Mouse (Mus musculus): ENCODE results near the gene Rad23a. TPM values are rescaled to one million over a fixed set of nuclear protein-coding genes. Genes with fewer than 3 reads are reported as not detected.
A peak's percentile ranks its signal among the peaks of the same experiment; 100 is the strongest.

The Rad23a gene
- polyA plus RNA-seq (2016; fragmentation: Nextera tagmentation; extraction: Ambion mirVana) = 130 and 137 TPM in 2 replicates

GRCm38 (mm10) chr8:84840248-84840999 is at the start of gene Rad23a:
Gene Rad23a (minus strand): TSS chr8:84840665.
- peak; percentile 93 for DNase-seq (ENCODE audit: extremely low spot score, low spot score)
- Histone ChIP-seq H3K27ac (peak within 1 kb of the TSS; percentile 97), H3K4me3 (peak within 1 kb of the TSS; percentile 71), H3K4me1 (peaks cover 63% of the 10 kb centered on the region), H3K27me3 (ENCODE audit: poor library complexity, severe bottlenecking) (no peaks in the 10 kb centered on the region), H3K9me3 (no peaks in the 10 kb centered on the region), H3K36me3 (replicated peaks) (peaks cover 82% of the 10 kb centered on the region)
- under 1% methylated on average over 55 of the region's 55 CpGs for WGBS

GRCm38 (mm10) chr8:84889141-84889540 is 48.7 kb upstream of the Rad23a start:
- no peak overlapping the region for H3K27ac ChIP-seq
- no peaks in the 10 kb centered on the region for H3K27me3 ChIP-seq (ENCODE audit: poor library complexity, severe bottlenecking)
- no peaks in the 10 kb centered on the region for H3K9me3 ChIP-seq
- DNase-seq (ENCODE audit: extremely low spot score, low spot score) = no peak
- peaks cover 69% of the 10 kb centered on the region for H3K36me3 ChIP-seq (replicated peaks)
- WGBS = 97% methylated on average over 1 of the region's 1 CpGs
- H3K4me3 ChIP-seq = no peak overlapping the region
- H3K4me1 ChIP-seq = peaks cover 20% of the 10 kb centered on the region

GRCm38 (mm10) chr8:84888280-84888679 is 47.8 kb upstream of the Rad23a start:
- Histone ChIP-seq H3K9me3 (no peaks in the 10 kb centered on the region), H3K27ac (no peak overlapping the region), H3K4me3 (no peak overlapping the region), H3K36me3 (replicated peaks) (peaks cover 73% of the 10 kb centered on the region), H3K4me1 (peaks cover 12% of the 10 kb centered on the region), H3K27me3 (ENCODE audit: poor library complexity, severe bottlenecking) (no peaks in the 10 kb centered on the region)
- no peak for DNase-seq (ENCODE audit: extremely low spot score, low spot score)
- 94% methylated on average over 3 of the region's 3 CpGs for WGBS

- DNase-seq (ENCODE audit: extremely low spot score, low spot score) = no peak
- peaks cover 52% of the 10 kb centered on the region for H3K36me3 ChIP-seq (replicated peaks)
- no peak overlapping the region for H3K4me3 ChIP-seq
- no peaks in the 10 kb centered on the region for H3K4me1 ChIP-seq
- no peak overlapping the region for H3K27ac ChIP-seq
- no peaks in the 10 kb centered on the region for H3K27me3 ChIP-seq (ENCODE audit: poor library complexity, severe bottlenecking)
- no peaks in the 10 kb centered on the region for H3K9me3 ChIP-seq
- WGBS = 89% methylated on average over 4 of the region's 4 CpGs
Measured at GRCm38 (mm10) chr8:84884728-84885127, 44.3 kb upstream of the Rad23a start.

- 81% methylated on average over 1 of the region's 1 CpGs for WGBS
- Histone ChIP-seq H3K27ac (no peak overlapping the region), H3K36me3 (replicated peaks) (peaks cover 14% of the 10 kb centered on the region), H3K27me3 (ENCODE audit: poor library complexity, severe bottlenecking) (no peaks in the 10 kb centered on the region; the same call in 1 of the 2 replicates), H3K9me3 (no peaks in the 10 kb centered on the region), H3K4me1 (no peaks in the 10 kb centered on the region), H3K4me3 (no peak overlapping the region)
- no peak for DNase-seq (ENCODE audit: extremely low spot score, low spot score)
Measured at GRCm38 (mm10) chr8:84878915-84879314, 38.5 kb upstream of the Rad23a start.

GRCm38 (mm10) chr8:84877297-84878035 is 37.0 kb upstream of the Rad23a start:
- H3K4me3 ChIP-seq = no peak overlapping the region
- H3K27me3 ChIP-seq (ENCODE audit: poor library complexity, severe bottlenecking) = peaks cover 12% of the 10 kb centered on the region
- WGBS = 89% methylated on average over 3 of the region's 3 CpGs
- peaks cover 7% of the 10 kb centered on the region; the same call in 1 of the 2 replicates for H3K36me3 ChIP-seq (replicated peaks)
- peaks cover 11% of the 10 kb centered on the region for H3K4me1 ChIP-seq
- no peak overlapping the region for H3K27ac ChIP-seq
- no peak for DNase-seq (ENCODE audit: extremely low spot score, low spot score)
- H3K9me3 ChIP-seq = no peaks in the 10 kb centered on the region

GRCm38 (mm10) chr8:84874339-84874738 is 33.9 kb upstream of the Rad23a start:
- WGBS = 90% methylated on average over 3 of the region's 3 CpGs
- Histone ChIP-seq H3K4me3 (no peak overlapping the region), H3K9me3 (no peaks in the 10 kb centered on the region), H3K4me1 (peaks cover 20% of the 10 kb centered on the region), H3K27me3 (ENCODE audit: poor library complexity, severe bottlenecking) (peaks cover 19% of the 10 kb centered on the region), H3K27ac (no peak overlapping the region), H3K36me3 (replicated peaks) (peaks cover 12% of the 10 kb centered on the region)
- no peak for DNase-seq (ENCODE audit: extremely low spot score, low spot score)

- H3K9me3 ChIP-seq = no peaks in the 10 kb centered on the region
Measured at GRCm38 (mm10) chr8:84873016-84873415, 32.6 kb upstream of the Rad23a start.

GRCm38 (mm10) chr8:84872309-84872965 is 32.0 kb upstream of the Rad23a start:
- H3K27me3 ChIP-seq (ENCODE audit: poor library complexity, severe bottlenecking) = peaks cover 19% of the 10 kb centered on the region
- peak; percentile 51 for DNase-seq (ENCODE audit: extremely low spot score, low spot score)
- peak overlapping the region; percentile 81 for H3K27ac ChIP-seq
- no peaks in the 10 kb centered on the region for H3K9me3 ChIP-seq
- H3K4me3 ChIP-seq = peak overlapping the region; percentile 57
- peaks cover 28% of the 10 kb centered on the region for H3K36me3 ChIP-seq (replicated peaks)
- peaks cover 20% of the 10 kb centered on the region for H3K4me1 ChIP-seq
- 4% methylated on average over 54 of the region's 54 CpGs for WGBS

More at GRCm38 (mm10) chr8:84873016-84873415, 32.6 kb upstream of the Rad23a start:
- Histone ChIP-seq H3K27ac (peak overlapping the region; percentile 81; the same call in 1 of the 2 replicates), H3K36me3 (replicated peaks) (peaks cover 26% of the 10 kb centered on the region), H3K27me3 (ENCODE audit: poor library complexity, severe bottlenecking) (peaks cover 19% of the 10 kb centered on the region), H3K4me3 (peak overlapping the region; percentile 57), H3K4me1 (peaks cover 20% of the 10 kb centered on the region)
- DNase-seq (ENCODE audit: extremely low spot score, low spot score) = no peak
- WGBS = 67% methylated on average over 4 of the region's 4 CpGs

GRCm38 (mm10) chr8:84871376-84872308 is 31.2 kb upstream of the Rad23a start, which contains the start of gene Syce2:
Gene Syce2 (plus strand): TSS chr8:84872111.
- H3K9me3 ChIP-seq = no peaks in the 10 kb centered on the region
- WGBS = 16% methylated on average over 46 of the region's 46 CpGs
- H3K36me3 ChIP-seq (replicated peaks) = peaks cover 35% of the 10 kb centered on the region
- DNase-seq (ENCODE audit: extremely low spot score, low spot score) = peak; percentile 76
- peaks cover 19% of the 10 kb centered on the region for H3K27me3 ChIP-seq (ENCODE audit: poor library complexity, severe bottlenecking)
- peak within 1 kb of the TSS; percentile 57 for H3K4me3 ChIP-seq
- peak within 1 kb of the TSS; percentile 81 for H3K27ac ChIP-seq
- H3K4me1 ChIP-seq = peaks cover 20% of the 10 kb centered on the region

GRCm38 (mm10) chr8:84856864-84857441 is 16.5 kb upstream of the Rad23a start, which contains the start of gene Farsa:
Gene Farsa (plus strand): TSS chr8:84856989.
- peaks cover 13% of the 10 kb centered on the region for H3K4me1 ChIP-seq
- peaks cover 6% of the 10 kb centered on the region for H3K27me3 ChIP-seq (ENCODE audit: poor library complexity, severe bottlenecking)
- WGBS = under 1% methylated on average over 39 of the region's 39 CpGs
- H3K36me3 ChIP-seq (replicated peaks) = peaks cover 31% of the 10 kb centered on the region
- H3K9me3 ChIP-seq = no peaks in the 10 kb centered on the region
- peak; percentile 95 for DNase-seq (ENCODE audit: extremely low spot score, low spot score)
- H3K4me3 ChIP-seq = peak within 1 kb of the TSS; percentile 83
- peak within 1 kb of the TSS; percentile 92 for H3K27ac ChIP-seq
